Mouse (Mus musculus) G1E (cell line): ENCODE results near the gene Vmn2r78. TPM values are rescaled to one million over a fixed set of nuclear protein-coding genes. Genes with fewer than 3 reads are reported as not detected.
"Not testable (repeated sequence)": the region's sequence is repeated elsewhere in the genome, so short reads cannot be mapped to it uniquely, and the experiment has no call there.

Experiments
- ATAC-seq: 2 replicates; pipeline ENCODE4 v1.8.0; 2016; ENCODE audit warnings: mild to moderate bottlenecking; ENCODE audit not compliant: insufficient number of reproducible peaks, poor library complexity, low FRiP score, severe bottlenecking; ENCODE audit errors: extremely low read depth
- DNase-seq: peaks from one replicate; pipeline ENCODE4 v3.0.0; 2012; ENCODE audit warnings: low spot score
- H3K27me3 ChIP-seq: 2 replicates; pipeline ENCODE4 v1.6.1; 2012; ENCODE audit warnings: mild to moderate bottlenecking, low read length, inconsistent platforms; ENCODE audit not compliant: insufficient read depth
- H3K36me3 ChIP-seq: replicated peaks from 2 replicates; pipeline ENCODE3; 2012; ENCODE audit warnings: mild to moderate bottlenecking, inconsistent platforms
- H3K4me1 ChIP-seq: 2 replicates; pipeline ENCODE4 v1.6.1; 2012; ENCODE audit warnings: low read depth, low read length, inconsistent platforms, mixed read lengths; ENCODE audit not compliant: insufficient read depth
- H3K4me3 ChIP-seq: 2 replicates; pipeline ENCODE4 v1.5.1; 2012; ENCODE audit warnings: low read depth, mild to moderate bottlenecking, inconsistent platforms, low read length, moderate library complexity, mixed read lengths
- H3K9me3 ChIP-seq: replicated peaks from 2 replicates; pipeline ENCODE4 v1.6.1; 2012; ENCODE audit warnings: inconsistent platforms
- CTCF ChIP-seq: IDR thresholded peaks from 2 replicates; pipeline ENCODE4 v1.5.1; 2012; ENCODE audit warnings: low read depth, low read length, inconsistent platforms, mixed read lengths
- GATA1 ChIP-seq: IDR thresholded peaks from 2 replicates; pipeline ENCODE4 v1.6.1; 2012; ENCODE audit warnings: borderline replicate concordance, low read length, inconsistent platforms, mixed read lengths
- GATA2 ChIP-seq: IDR thresholded peaks from 2 replicates; pipeline ENCODE4 v1.6.1; 2012; ENCODE audit warnings: low read depth, low read length, inconsistent platforms, borderline replicate concordance
- POLR2AphosphoS5 ChIP-seq: IDR thresholded peaks from 2 replicates; pipeline ENCODE4 v1.6.1; 2012; ENCODE audit warnings: low read depth, low read length, inconsistent platforms; ENCODE audit not compliant: insufficient replicate concordance
- TAL1 ChIP-seq: conservative IDR thresholded peaks from 2 replicates; pipeline ENCODE4 v1.6.1; 2012; ENCODE audit warnings: low read depth, low read length, inconsistent platforms, mixed read lengths
- polyA plus RNA-seq: library from polyadenylated mRNA; stranded (reverse); fragments of >175 nt; gene quantifications from 2 replicates; pipeline ENCODE4 v1.2.3, GENCODE M21; 2012
- total RNA-seq, 2 experiments: library from RNA; stranded (forward) in 1 of 2; stranded (reverse) in 1 of 2; fragments of 200-1000 nt in 1 of 2; fragments of >200 nt in 1 of 2; fragmentation: Nextera tagmentation in 1 of 2; gene quantifications; 2 replicates each; pipeline ENCODE4 v1.2.3; 2014 to 2017

The Vmn2r78 gene
- not detected in 2 replicates for total RNA-seq (2014; fragmentation: Nextera tagmentation)
- 0.05 and 0.06 TPM in 2 replicates for total RNA-seq (2017)
- not detected in 2 replicates for polyA plus RNA-seq

GRCm38 (mm10) chr7:86914794-86915193 is at the start of gene Vmn2r78:
Gene Vmn2r78, plus strand, starts transcription at chr7:86915094.
- not testable (repeated sequence) for H3K27me3 ChIP-seq, DNase-seq, H3K36me3 ChIP-seq, H3K4me3 ChIP-seq, H3K9me3 ChIP-seq, H3K4me1 ChIP-seq, ATAC-seq

GRCm38 (mm10) chr7:86889470-86890469 is 25.1 kb upstream of the Vmn2r78 start:
- H3K4me1 ChIP-seq: no peaks in the 10 kb centered on the region
- H3K36me3 ChIP-seq: no peaks in the 10 kb centered on the region
- no peak for ATAC-seq
- TF ChIP-seq POLR2AphosphoS5: no peak
- TF ChIP-seq TAL1: no peak
- no peak for TF ChIP-seq GATA2
- no peak for TF ChIP-seq GATA1
- no peak for TF ChIP-seq CTCF
- no peaks in the 10 kb centered on the region; the same call in 1 of the 2 replicates for H3K9me3 ChIP-seq
- no peak overlapping the region for H3K4me3 ChIP-seq
- no peak for DNase-seq
- H3K27me3 ChIP-seq: no peaks in the 10 kb centered on the region

DNA sequence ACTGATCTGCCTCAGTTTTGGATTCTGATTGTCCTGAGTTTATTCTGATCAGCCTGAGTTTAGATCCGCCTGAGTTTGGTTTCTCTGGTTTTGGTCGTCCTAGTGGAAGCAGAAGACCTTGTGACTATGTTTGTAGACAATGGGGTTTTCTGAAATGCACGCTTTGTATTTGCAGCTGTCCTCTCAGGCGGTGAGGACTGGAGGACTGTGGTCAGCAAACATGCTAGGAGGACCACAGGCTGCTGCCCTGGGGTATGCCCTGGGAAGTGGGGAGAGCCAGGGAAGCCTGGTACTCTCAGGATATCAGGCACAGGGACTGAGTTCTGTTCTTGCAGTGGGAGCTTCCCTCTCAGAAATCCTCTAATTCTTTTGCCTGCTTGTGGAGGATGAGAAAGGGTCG is 22.4 kb downstream of the Vmn2r78 start:
- Histone ChIP-seq H3K36me3 (no peaks in the 10 kb centered on the region), H3K9me3 (peaks cover 14% of the 10 kb centered on the region; the same call in 1 of the 2 replicates), H3K4me1 (no peaks in the 10 kb centered on the region), H3K4me3 (no peak overlapping the region), H3K27me3 (no peaks in the 10 kb centered on the region)
- DNase-seq (no peak), ATAC-seq (no peak)
- TF ChIP-seq POLR2AphosphoS5 (no peak), CTCF (no peak), GATA1 (no peak), GATA2 (no peak), TAL1 (no peak)

- Histone ChIP-seq H3K27me3 (no peaks in the 10 kb centered on the region), H3K36me3 (no peaks in the 10 kb centered on the region)
- ATAC-seq: no peak
These were observed 79.8 kb downstream of the Vmn2r78 start for GRCm38 (mm10) chr7:86994700-86995099.

GRCm38 (mm10) chr7:86995815-86996214 is 80.9 kb downstream of the Vmn2r78 start, which contains the start of gene Vmn2r79:
Gene Vmn2r79, plus strand, starts transcription at chr7:86996115.
- not testable (repeated sequence) for H3K36me3 ChIP-seq, H3K9me3 ChIP-seq

More at GRCm38 (mm10) chr7:86994700-86995099, 79.8 kb downstream of the Vmn2r78 start:
- TF ChIP-seq GATA1 (no peak), POLR2AphosphoS5 (no peak), TAL1 (no peak), CTCF (no peak), GATA2 (no peak)
- Histone ChIP-seq H3K4me1 (no peaks in the 10 kb centered on the region), H3K9me3 (0 out of 2 replicates have a peak, but pooled peaks cover 2% of the 10 kb centered on the region), H3K4me3 (no peak overlapping the region)
- no peak for DNase-seq

More at GRCm38 (mm10) chr7:86995815-86996214, 80.9 kb downstream of the Vmn2r78 start, which contains the start of gene Vmn2r79:
- H3K4me1 ChIP-seq, ATAC-seq, H3K27me3 ChIP-seq, H3K4me3 ChIP-seq, DNase-seq: not testable (repeated sequence)

Other genes starting within 250 kb of the Vmn2r78 start
- not detected in 2 replicates for gene Olfr292, start 226.8 kb upstream of the Vmn2r78 start, total RNA-seq (2014; fragmentation: Nextera tagmentation)
- gene Olfr292, start 226.8 kb upstream of the Vmn2r78 start, total RNA-seq (2017): 0.06 and 0.11 TPM in 2 replicates
- not detected in 2 replicates for gene Olfr292, start 226.8 kb upstream of the Vmn2r78 start, polyA plus RNA-seq
- not detected in 2 replicates for gene Folh1, start 139.2 kb upstream of the Vmn2r78 start, total RNA-seq (2014; fragmentation: Nextera tagmentation)
- gene Folh1, start 139.2 kb upstream of the Vmn2r78 start, total RNA-seq (2017): 0.05 and 0.06 TPM in 2 replicates
- not detected in 2 replicates for gene Folh1, start 139.2 kb upstream of the Vmn2r78 start, polyA plus RNA-seq
- gene Vmn2r77, start 120.1 kb upstream of the Vmn2r78 start, total RNA-seq (2014; fragmentation: Nextera tagmentation): not detected in 2 replicates
- 0.06 TPM in 1 of 2 replicates, not detected in the other for gene Vmn2r77, start 120.1 kb upstream of the Vmn2r78 start, total RNA-seq (2017)
- gene Vmn2r77, start 120.1 kb upstream of the Vmn2r78 start, polyA plus RNA-seq: not detected in 2 replicates
- gene Vmn2r79, start 81.0 kb downstream of the Vmn2r78 start, total RNA-seq (2014; fragmentation: Nextera tagmentation): 0.10 TPM in 1 of 2 replicates, not detected in the other
- 0.06 and 0.11 TPM in 2 replicates for gene Vmn2r79, start 81.0 kb downstream of the Vmn2r78 start, total RNA-seq (2017)
- not detected in 2 replicates for gene Vmn2r79, start 81.0 kb downstream of the Vmn2r78 start, polyA plus RNA-seq